Mouse (Mus musculus): ENCODE measurements around the gene Vmn2r6. TPM values are rescaled to one million over a fixed set of nuclear protein-coding genes. Genes with fewer than 3 reads are reported as not detected.
"Not testable (repeated sequence)": the region's sequence is repeated elsewhere in the genome, so short reads cannot be mapped to it uniquely, and the experiment has no call there.

Vmn2r6 gene
- polyA plus RNA-seq (2012; rRNA removed): not detected in 2 replicates

GRCm38 (mm10) chr3:64565730-64566129 is at the start of gene Vmn2r6:
Gene Vmn2r6 (minus strand): TSS chr3:64565830.
- WGBS: 81% methylated on average over 2 of the region's 2 CpGs
- DNase-seq (ENCODE audit: low read depth, low spot score): not testable (repeated sequence)

DNA sequence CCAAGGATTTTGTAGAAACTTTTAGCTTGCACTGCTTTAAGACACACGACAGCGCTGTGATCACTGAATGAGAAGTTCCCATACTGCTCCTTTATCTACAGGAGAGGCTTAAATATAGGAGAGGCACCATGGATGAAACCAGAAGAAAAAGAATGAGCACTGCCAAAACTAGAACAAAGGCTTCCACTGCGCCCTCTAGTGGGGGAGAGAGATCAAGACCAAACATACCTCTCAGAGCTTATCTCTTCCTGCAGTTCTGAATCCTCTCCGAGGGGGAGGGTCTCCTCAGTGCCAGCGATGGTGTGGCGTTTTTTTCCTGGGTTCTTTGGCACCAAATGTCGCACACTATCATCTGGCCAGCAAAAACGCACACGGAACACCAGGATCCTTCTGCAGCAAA is 22.0 kb upstream of the Vmn2r6 start:
- DNase-seq (ENCODE audit: low read depth, low spot score): no peak
- 70% methylated on average over 9 of the region's 9 CpGs for WGBS

DNA sequence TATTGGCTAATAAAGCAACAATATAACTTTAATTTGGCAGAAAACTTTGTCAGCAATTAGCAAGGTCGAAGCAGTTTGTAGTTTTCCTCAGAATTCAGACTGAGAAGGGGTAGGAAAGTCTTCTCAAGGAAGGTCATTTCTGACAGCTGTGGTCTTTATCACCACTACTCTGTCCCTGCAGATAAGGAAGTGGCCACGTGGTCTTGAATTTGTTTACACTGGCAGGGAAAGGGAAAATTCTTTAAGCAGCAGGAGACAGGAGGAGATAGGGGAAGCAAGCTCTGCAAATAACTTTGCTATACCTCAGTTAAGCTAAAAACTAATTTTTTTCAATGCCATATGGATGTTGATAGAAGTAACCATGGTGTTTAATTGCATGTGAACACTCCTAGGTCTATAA is 3.2 kb upstream of the Vmn2r6 start:
- WGBS: 3% methylated on average over 2 of the region's 2 CpGs
- not testable (repeated sequence) for DNase-seq (ENCODE audit: low read depth, low spot score)

GRCm38 (mm10) chr3:64523585-64523984 is 42.0 kb downstream of the Vmn2r6 start:
- not testable (repeated sequence) for DNase-seq (ENCODE audit: low read depth, low spot score)
- WGBS: 76% methylated on average over 1 of the region's 1 CpGs

DNA sequence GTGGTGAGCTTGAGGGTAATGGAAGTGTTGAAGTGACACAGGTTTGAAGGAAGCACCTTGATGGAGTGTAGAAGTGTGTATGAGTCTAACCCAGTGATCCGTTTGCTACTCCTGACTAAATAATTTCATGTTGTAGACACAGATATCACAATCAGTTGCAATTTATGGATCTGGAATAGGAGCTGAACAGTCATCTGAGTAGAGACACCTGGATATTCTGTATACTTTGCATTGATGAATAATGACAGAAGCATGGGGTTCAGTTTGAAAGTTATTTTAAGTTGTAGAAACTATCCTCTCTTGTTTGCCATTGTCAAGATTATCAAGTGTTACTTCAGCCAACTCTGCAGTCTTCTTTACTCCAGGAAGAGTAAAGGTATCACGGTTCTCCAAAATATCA is 55.9 kb downstream of the Vmn2r6 start, which contains the start of gene Vmn2r5:
Gene Vmn2r5, minus strand, starts transcription at position 101 of the 400 bp plus-strand sequence.
- WGBS: 86% methylated on average over 1 of the region's 2 CpGs
- DNase-seq (ENCODE audit: low read depth, low spot score): not testable (repeated sequence)

Other genes with a start within 250 kb of the Vmn2r6 start
- gene Vmn2r4, start 150.5 kb downstream of the Vmn2r6 start, polyA plus RNA-seq (2012; rRNA removed): not detected in 2 replicates
- gene Vmn2r5, start 56.0 kb downstream of the Vmn2r6 start, polyA plus RNA-seq (2012; rRNA removed): not detected in 2 replicates

Data from large intestine, adult 2 months (tissue).